Mouse (Mus musculus) spleen, postnatal 36 days (tissue): ENCODE measurements around the gene Ajuba.

Experiments used
- DNase-seq, 2 experiments: peaks; one replicate each; pipeline ENCODE4 v3.0.0; 2022; ENCODE audit warnings: low spot score in 2 of 2, mixed read lengths in 1 of 2

Ajuba gene

GRCm38 (mm10) chr14:54544703-54545102 is 32.7 kb downstream of the Ajuba start:
- DNase-seq: no peak

- no peak for DNase-seq
Measured at GRCm38 (mm10) chr14:54540771-54541170, 36.6 kb downstream of the Ajuba start.

DNA sequence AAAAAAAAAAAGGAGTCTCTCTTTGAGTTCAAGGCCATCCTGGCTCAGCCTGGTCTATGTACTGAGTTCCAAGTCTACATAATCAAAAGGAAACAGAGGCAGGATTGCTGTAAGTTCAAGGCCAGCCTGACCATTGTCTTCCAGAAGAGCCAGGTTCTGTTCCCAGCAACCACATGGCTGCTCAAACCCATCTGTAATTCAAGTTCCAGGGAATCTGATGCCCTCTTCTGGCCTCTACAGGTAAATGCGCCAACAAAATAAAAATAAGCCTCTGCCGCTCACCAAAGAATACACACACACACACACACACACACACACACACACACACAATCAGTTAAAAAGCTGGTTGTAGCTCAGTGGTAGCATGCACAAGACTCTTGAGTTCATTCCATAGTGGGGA is 38.8 kb downstream of the Ajuba start:
- no peak for DNase-seq

GRCm38 (mm10) chr14:54528446-54529111 is 48.8 kb downstream of the Ajuba start:
- DNase-seq: peak; percentile 63 to 69

GRCm38 (mm10) chr14:54528007-54528393 is 49.4 kb downstream of the Ajuba start:
- DNase-seq: no peak

DNA sequence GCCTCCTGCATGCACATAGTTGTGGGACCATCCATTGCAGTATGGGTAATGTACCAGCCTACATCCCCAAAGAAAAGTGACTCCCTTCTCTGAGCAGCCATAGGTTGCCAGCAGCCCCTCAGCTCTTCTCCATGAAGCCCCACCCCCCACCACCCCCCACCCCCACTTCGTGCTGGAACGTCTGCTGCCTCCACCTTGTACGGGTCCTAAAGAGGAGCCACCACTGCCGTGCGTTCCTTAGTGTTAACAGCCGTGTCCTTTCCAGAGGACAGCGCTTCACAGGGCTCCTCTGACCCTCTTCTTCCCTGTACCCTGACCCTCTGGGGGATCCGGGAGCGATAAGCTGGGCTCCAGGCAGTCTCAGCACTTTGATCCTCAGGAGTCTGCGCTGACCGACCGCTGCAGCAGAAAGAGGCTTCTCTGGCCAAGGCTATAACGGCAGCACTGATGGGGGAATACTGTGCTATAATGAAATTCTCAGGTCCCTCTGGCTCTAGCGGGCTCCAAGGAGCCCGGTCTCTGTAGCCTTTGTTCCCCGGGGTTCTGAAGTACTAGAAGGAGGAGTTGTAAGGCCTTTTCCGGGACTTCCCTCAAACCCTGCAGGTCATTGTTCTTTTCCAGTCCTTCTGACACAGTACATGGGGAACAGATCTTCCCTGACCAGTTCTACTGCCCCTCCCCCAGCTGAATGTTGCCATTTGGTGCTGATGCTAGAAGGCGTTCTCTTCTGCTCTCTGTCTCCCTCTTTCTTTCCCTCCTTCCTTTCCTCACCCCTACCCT is 49.9 kb downstream of the Ajuba start:
- DNase-seq: no peak

- no peak for DNase-seq
Measured at GRCm38 (mm10) chr14:54523600-54523999, 53.8 kb downstream of the Ajuba start.
